Mouse (Mus musculus) E14TG2a.4 (cell line): ENCODE results near the gene Twist2.

Experiments used
- H3K27me3 ChIP-seq: 2 replicates; pipeline ENCODE4 v1.6.1; 2014; ENCODE audit warnings: low read length, control low read depth; ENCODE audit not compliant: insufficient read depth
- H3K36me3 ChIP-seq: 2 replicates; pipeline ENCODE4 v1.6.1; 2014; ENCODE audit warnings: low read length, control low read depth; ENCODE audit not compliant: insufficient read depth
- H3K4me1 ChIP-seq: replicated peaks from 2 replicates; pipeline ENCODE4 v1.6.1; 2014; ENCODE audit warnings: low read depth, low read length, control low read depth
- H3K4me3 ChIP-seq: replicated peaks from 2 replicates; pipeline ENCODE4 v1.5.1; 2014; ENCODE audit warnings: mild to moderate bottlenecking, low read length
- H3K9me3 ChIP-seq: 2 replicates; pipeline ENCODE4 v1.6.1; 2014; ENCODE audit warnings: low read length, control low read depth
- CTCF ChIP-seq: conservative IDR thresholded peaks from 2 replicates; pipeline ENCODE4 v1.5.1; 2014; ENCODE audit warnings: low read length
- NANOG ChIP-seq: IDR thresholded peaks from 2 replicates; pipeline ENCODE4 v1.6.1; 2014; ENCODE audit warnings: borderline replicate concordance, low read length, mixed read lengths
- POU5F1 ChIP-seq: IDR thresholded peaks from 2 replicates; pipeline ENCODE4 v1.6.1; 2014; ENCODE audit warnings: low read length, borderline replicate concordance

The Twist2 gene

DNA sequence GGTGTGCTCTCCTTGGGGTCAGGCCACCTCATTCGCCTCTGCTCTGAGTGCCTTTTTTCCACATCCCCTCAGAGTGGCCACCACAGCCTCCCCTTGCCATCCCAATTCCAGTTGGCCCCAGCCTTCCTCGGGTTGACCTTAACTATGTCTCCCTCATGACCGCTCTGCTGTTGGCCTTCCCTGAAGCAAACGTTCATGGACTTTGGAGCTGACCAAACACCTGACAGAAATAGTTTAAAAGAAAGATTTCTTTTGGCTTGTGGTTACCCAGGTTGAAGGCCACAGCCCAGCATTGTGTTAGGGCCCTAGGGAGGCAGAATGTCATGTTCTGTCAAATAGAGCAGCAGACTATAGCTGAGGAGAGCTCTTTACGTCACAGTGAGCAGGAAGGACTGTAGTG lies 93.0 kb downstream of the Twist2 start:
- Histone ChIP-seq H3K4me3 (no peak overlapping the region), H3K36me3 (no peaks in the 10 kb centered on the region), H3K27me3 (peaks cover 4% of the 10 kb centered on the region; the same call in 1 of the 2 replicates), H3K4me1 (peaks cover 13% of the 10 kb centered on the region), H3K9me3 (peaks cover 6% of the 10 kb centered on the region; the same call in 1 of the 2 replicates)
- TF ChIP-seq POU5F1 (no peak), CTCF (no peak), NANOG (no peak)

DNA sequence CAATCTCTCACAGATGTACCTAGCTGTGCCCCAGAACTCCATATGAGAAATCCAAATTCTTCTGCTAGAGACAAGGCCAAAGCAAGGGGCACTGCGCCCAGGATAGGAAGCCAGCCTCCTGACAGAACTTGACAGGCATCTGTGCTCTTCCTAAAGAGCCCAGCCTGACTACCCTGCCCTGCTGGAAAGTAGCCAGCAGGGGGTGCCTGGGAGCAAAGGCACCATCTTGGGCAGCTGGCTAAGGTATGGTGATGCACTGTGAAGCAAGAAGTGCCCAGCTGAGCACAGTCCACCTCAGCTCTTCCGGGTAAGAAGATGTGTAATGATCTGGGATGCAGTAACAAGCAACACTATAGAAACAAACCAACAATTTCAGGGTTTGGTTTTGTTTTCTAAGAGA lies 95.8 kb downstream of the Twist2 start:
- TF ChIP-seq POU5F1 (no peak), CTCF (peak; percentile 40), NANOG (no peak)

More for the DNA sequence above, 95.8 kb downstream of the Twist2 start:
- Histone ChIP-seq H3K4me1 (peaks cover 13% of the 10 kb centered on the region), H3K36me3 (no peaks in the 10 kb centered on the region), H3K9me3 (peaks cover 6% of the 10 kb centered on the region; the same call in 1 of the 2 replicates), H3K27me3 (0 out of 2 replicates have a peak, but pooled peaks cover 4% of the 10 kb centered on the region), H3K4me3 (no peak overlapping the region)
